Mouse (Mus musculus) ovary, postnatal 36 days (tissue): ENCODE measurements around the gene Ckb.
A peak's percentile ranks its signal among the peaks of the same experiment; 100 is the strongest.

Experiments used
- DNase-seq: peaks from one replicate; pipeline ENCODE4 v3.0.0; 2022; ENCODE audit warnings: low spot score, mixed read lengths

The Ckb gene

DNA sequence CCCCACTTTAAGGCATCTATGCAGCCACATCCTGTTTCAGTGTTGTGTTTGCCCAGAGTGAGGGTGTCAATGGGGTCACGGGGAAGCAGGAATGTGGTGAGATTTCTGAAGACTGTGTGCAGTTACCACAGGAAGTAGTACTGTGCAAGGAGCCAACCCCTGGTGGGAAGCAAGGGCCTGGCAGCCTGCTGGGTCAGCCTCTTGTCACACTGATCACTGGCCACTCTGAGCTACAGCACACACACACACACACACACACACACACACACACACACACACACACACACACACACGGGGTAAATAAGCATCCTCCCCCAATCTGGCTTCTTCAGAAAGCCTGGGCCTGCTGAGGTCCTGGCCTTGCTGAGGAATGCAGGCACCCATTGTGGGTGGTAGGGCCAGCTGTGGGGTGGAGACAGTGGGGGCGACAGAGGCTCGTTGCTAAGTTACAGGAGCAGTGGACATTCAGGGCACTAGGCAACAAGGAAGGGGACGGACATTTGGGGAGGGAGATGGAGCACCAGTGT, 19.3 kb upstream of the Ckb start:
- DNase-seq: no peak

DNA sequence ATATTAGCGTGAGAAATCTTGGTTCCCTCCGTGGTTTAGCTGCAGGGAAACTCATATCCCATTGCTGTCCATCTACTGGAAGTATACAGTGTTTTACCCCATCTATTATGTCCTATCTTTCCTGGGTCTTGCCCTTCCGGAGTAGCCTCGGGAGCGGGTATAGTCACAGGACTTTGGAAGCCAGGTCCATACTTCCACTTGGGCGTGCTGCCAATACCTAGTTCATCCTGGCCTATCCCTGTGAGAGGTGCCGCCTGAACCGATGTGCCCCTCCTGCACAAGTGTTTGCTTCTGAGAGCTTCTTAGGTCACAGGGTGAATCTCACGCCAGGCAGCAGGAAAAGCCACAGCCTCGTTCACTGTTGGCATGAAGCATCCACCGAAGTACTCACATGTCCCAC, 17.3 kb upstream of the Ckb start:
- DNase-seq: no peak

DNA sequence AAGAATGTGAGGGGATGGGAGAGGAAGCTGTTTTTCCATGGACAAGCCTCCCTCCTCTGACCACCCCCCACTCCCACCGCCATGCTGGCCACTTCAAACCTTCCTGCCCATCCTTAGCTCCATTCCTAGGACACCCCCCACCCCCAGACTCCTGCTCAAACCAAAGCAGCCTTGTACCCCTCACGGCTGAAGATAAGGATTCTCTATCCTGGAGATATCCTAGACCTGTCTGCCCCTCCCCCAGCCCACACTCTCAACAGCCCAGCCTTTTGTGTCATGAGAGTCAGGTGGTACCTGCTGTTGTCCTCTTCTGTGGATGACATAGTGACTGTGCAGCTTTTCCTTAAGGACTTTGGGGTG, 15.9 kb upstream of the Ckb start:
- DNase-seq: no peak

DNA sequence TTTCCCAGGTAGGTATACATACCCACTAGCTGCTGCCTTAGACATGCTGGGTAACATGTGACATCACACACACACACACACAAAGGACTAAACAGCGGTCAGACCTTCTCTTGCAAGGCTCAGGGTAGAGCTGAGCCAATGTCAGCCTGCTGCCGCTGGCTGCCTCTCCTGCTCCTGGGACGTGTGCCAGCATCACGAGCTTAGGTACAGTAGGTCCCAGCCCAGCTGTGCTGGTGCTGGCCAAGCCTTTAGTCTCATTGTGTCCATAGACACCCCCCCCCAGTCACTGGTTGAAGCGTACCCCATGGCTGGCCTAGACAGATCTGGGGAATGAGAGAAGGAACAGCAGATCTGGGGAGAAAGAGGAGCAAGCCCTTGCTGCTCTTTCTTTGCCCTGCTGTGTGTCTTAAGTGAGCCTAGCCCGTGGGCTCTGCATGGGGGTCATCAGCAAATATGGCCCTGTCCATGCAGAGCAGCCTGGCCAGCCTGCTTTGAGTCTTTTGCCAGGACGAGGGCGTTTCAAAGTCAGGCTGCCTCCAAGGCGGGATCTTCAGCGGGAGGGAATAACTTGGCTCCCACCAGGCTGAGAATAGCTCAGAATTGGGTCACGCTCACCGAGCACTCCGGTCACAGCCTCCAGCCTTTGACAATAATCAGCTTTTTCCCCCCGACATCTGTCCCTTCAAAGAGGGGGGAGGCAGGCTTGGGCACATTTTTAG, 15.4 kb upstream of the Ckb start:
- peak; percentile 73 for DNase-seq

DNA sequence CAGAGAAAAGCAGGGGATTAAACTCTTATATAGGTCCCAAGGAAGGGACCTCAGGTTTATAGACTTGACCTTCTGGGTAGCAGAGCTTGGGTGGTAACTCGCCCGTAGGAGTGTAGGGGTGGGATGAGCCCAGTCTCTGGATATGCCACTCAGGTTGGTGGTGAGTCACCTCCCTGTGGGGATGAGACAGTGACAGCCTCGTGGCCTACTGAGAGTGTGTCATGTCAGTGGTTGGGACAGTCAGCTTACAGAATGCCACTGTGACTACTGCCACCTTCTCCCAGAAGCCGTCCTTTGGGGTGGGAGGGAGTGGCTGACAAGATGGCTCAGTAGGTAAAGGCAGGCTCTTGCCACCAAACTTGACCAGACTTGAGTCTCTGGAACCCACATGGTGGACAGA, 14.3 kb upstream of the Ckb start:
- DNase-seq: no peak

DNA sequence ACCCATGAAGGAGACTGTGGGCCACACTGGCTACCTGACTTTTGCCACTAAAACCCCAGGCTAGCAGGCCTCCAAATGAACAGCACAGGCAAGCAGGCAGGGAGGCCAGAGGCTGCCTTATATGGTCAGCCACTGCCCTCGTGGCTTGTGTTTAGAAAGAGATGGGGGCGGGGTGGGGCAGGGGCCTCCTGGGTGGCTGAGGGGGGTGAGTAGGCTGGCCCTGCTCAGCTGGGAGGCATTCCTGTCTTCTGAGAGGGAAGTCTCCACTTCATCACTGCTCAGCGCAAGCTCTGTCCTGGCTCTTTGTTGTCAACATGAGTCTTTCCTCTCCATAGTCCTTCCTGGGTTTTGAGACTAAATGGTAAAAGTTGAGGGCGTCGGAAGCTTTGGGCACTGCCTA, 10.7 kb upstream of the Ckb start:
- no peak for DNase-seq

DNA sequence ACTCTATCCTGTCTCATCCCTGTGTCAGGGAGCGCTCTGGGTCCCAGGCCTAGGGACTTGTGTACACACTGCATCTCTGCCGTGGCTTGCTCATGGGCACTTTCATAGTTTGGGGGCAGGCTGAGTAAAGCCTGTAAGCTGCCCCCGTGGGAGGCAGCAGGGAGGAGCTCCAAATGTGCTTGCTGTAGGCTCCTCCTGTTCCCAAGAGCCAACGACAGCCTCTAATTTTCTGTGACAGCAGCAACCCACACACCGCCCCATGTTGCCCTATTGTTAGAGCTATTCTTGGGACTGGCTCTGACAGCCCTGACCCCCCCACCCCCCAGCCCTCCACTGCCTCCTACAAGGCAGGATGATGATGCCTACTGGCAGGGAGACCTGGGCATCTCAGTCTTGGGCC, 9.9 kb upstream of the Ckb start:
- no peak for DNase-seq

DNA sequence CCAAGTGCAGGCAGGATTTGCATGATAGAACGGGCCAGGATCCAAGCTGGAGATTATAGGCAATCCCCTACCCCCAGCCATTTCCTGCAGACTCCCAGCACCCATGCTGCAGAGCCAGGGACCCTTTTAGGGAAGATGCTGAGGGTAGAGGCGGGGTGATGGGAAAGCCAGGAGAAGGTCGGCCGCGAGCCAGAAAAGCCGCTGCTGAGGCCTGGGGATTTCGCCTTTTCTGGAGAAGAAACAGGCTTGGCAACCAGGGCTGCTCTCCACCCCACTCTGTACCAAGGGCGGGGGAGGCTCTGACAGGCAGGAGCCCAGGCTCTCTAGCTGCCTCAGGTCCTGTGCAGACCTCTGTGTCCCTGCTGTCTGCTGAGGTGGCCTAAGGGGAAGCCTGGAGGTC, 9.2 kb upstream of the Ckb start:
- no peak for DNase-seq

DNA sequence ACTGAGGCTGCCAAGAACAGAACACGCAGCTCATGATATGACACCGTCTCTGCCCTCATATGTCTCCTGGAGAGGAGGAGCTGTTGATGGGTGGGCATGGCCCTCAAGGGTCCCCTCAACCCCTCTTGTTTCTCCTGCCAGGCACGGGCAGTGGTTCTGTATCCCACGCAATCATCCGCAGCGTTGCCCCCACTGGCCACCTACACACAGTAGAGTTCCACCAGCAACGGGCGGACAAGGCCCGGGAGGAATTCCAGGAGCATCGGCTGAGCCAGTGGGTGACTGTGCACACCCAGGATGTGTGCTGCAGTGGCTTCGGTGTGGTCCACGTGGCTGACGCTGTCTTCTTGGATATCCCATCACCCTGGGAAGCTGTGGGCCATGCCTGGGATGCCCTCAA, 8.5 kb upstream of the Ckb start:
- no peak for DNase-seq

DNA sequence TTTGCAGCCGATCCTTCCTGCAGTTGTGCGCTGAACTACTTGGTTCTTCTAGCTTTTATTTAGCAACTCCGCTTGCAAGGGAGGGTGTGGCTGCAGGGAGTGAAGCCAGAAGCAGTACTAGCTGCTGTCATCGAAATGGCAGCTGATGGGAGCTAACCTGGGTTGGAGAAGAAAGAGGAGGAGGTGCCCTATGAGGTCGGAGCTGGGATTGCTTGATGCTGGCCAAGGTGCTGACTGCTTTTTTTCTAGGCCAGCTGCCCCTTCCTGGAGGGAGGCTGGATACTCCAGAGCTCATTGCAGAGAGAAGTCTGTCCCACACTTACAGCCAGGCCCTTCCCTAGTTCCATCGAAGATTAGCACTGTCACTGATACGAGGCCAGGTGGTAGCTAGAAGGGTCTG, 6.9 kb upstream of the Ckb start:
- no peak for DNase-seq

DNA sequence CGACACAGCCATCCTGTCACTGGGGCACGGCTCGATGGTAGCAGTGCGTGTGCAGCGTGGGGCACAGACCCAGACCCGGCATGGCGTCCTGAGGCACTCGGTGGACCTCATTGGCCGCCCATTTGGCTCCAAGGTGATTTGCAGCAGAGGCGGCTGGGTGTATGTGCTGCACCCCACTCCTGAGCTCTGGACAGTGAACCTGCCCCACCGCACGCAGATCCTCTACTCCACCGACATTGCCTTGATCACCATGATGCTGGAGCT, 6.5 kb upstream of the Ckb start:
- no peak for DNase-seq

DNA sequence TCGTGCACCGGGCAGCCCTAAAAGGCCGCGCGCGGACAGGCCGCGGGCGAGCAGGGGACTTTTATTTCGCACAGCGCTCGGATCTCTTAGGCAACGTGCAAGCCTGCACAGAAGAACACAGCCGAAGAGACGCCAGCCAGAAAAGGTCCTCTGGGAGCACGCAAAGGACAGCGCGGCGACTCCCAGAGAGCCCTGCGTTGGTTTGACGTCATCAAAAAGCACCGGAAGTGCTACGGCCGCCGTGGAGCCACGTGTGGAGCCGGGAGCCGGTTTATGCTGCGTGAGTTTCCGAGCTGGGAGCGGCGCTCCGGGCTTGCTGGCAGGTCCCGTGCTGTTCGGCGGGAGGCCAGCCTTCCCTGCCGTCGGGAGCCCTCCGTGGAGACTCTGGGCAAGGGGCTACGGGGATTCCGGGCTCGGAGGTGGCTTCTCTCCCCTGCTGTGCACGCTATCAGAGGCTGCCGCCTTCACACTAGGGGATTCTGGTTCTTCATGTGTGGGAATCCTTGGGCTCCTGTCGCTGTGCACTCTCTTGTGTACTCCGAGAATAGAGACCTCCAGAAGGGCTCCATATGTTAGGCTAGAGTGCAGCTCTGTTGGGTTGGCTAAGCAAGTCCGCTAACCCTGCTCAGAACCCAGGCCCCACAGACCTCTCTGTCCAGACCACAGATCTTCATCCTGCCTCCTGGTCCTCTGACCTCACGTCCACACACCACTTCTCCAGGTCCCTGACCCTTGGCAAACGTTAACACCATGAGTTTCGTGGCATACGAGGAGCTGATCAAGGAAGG, 5.9 kb upstream of the Ckb start, which contains the start of gene Trmt61a:
Gene Trmt61a, plus strand, starts transcription at position 224 of the 788 bp plus-strand sequence.
- peak; percentile 85 for DNase-seq

DNA sequence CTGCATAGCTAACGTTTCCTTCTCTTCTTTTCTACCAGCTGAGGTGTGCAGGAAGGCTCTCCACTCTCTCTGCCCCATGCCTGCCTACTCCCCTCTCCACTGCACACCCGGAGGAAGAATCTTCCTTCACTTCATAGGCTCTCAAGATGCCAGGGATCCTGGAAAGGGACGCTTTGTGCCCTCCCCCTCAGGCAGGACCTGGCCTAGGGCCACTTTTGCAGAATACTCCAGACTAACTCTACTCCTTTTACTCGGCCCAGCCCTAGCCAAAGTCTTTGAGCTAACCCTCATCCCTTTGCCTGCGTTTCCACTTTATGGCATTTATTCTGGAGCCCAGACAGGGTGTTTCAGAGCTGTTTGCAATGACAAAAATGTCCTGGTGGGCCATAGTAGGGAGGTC, 5.3 kb upstream of the Ckb start:
- no peak for DNase-seq

DNA sequence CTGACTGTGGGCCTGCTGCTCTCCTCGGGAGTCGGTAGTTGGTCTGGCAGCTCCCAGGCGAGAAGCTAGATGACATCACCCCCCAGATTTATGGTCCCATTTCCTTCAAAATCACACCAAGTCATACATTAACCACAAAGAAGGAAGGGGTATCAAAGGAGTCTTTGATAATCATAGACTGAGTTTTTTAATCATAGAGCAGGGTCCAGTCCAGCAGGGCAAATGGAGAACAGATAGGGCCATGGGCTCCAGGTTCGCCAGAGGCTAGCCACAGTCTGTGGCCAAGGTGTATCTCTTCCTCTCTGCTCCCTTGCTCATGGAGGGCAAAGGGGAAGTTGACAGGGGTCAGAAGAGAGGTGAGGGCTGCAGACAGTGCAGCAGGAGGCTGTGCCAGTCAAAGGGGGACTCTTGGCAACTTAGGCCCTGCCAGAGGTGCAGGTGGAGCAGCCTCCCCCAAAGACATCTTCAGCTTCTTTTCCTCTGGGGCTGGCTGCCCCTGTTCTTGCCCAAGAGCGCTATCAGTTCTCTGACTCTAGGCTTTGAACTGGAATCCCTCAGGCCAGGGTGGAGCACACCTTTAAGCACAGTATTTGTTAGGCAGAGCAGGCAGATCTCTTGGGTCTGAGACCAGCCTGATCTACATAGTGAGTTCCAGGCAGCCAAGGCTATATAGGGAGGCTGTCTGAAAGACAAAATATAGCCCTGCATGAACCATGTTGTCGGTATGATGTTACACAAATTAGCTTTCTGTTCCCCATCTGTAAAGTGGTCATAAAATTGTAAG, 3.9 kb upstream of the Ckb start:
- no peak for DNase-seq

DNA sequence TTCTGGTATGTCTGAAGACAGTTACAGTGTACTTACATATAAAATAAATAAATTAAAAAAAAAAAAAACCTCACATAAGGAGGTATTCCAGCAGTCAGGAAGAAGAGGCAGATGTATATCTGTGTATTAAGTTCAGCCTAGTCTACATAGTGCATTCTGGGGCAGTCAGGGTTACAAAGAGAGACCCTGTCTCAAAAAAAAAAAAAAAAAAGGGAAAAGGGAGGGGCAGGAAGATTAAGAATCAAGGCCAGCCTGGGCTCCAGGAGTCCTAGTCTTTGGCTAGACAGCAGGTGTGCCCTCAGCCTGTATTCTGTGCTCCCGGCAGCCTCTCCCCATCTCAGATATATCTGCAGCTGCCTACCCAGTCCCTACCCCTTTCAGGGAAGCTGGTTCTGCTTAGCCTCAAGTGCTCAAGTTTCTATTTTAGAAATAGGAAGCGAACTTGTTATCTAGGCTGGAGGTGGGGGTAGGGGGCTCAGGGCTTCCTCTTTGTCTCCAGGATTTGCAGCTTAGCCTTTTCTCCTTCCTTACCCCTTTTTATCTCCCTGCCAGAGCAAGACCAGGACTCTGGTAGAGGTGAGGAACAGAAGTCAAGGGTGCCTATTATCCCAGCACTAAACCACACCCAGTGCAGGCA, 2.8 kb upstream of the Ckb start:
- no peak for DNase-seq

DNA sequence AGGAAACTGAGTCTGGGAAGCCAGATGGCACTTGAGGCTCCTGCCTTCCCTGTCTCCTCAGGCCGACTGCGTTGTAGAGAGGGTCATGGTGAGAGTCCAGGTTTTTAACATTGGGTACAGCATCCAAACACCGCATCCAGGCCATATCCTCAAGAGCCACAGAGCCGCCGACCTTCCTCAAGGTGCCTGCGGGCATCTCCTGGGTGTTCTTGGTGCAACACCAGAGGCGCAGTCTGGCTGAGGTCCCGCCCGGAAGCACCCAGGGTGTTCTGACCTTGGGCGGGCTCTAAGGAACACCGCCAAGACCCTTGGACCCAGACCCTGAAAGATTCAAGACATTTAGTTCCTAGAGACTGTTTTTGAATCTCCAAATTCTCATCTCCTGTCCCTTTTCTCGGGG, 443 bp upstream of the Ckb start:
- DNase-seq: no peak

DNA sequence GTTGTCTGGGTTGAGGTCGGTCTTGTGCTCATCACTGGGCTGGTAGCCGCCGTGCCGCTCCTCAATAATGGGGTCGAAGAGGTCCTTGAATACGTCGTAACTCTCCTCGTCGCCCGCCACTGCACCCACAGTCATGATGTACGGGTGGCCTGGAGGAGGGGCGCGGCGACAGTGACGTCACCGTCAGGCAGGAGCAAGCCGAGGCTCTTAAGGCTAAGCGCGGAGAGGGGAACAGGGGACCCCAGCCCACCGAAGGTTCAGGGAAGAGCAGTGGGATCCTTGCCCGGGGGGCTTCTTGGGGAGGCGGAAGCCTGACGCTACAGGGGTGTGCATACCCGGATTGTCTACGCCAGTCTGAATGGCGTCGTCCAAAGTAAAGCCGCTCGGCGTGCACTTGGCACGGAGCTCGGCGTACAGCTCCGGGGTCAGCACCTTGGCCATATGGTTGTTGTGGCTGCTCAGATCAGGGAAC, 671 bp downstream of the Ckb start:
- DNase-seq: peak; percentile 50

DNA sequence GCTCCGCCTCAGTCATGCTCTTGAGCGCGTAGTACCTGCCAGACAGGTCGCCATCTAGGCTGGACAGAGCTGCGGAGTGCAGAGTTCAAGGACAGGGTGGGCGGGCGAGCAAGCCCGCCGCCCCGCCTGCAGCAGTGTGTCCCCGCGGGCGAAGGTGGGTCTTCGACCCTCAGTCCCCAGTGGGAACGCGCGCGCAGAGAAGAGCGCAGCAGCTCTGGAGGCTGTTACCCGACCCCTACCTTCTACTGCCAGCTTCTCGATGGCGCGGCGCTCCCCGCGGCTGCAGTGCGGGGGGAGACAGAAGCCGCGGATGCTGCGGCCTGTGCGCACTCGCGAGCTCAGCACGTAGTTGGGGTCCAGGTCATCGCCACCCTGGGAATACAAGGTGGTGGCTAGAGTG, 1.2 kb downstream of the Ckb start:
- DNase-seq: no peak

DNA sequence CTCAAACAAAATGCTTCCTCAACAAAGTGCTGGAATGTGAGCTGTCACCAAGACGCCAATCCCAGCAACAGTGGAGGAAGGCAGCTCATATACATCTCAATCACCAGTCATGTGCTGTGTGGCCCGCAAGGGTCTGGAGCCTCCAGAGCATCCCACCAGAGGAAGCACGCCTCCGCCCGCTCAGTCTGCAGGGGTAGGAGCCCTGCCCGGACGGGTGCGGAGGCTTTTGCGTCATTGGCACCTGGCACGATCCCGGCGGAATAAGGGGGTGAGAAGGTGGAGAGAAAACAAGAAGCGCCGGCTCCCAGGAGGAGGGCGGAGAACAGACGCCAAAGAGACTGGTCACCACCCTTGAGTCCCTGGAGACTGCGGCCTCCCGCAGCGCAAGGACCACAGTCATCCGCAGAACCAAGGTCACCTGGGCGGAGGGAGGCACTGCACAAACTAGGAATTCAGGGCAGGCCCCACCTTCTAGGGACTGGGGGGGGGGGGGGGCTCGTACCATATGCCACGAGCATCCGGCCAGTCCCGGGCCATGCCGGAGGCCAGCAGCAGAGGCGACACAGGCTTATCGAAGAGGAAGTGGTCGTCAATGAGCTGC, 1.7 kb downstream of the Ckb start:
- DNase-seq: peak; percentile 49

DNA sequence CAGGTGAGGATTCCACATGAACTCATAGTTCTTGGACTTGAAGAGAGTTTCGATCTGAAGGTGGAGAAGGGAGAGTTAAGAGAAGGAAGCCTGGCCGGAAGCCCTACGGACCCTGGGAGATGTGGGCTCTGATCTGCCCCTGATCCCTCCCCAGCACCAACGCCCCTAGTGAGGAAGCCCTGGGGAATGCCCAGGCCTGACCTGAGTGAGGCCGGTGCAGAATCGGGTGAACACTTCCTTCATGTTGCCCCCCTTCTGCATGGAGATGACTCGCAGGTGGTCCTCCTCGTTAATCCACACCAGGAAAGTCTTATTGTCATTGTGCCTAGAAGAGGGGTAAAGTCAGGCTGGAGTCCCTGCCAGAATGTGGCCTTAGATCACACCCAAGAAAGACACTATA, 2.2 kb downstream of the Ckb start:
- DNase-seq: no peak

DNA sequence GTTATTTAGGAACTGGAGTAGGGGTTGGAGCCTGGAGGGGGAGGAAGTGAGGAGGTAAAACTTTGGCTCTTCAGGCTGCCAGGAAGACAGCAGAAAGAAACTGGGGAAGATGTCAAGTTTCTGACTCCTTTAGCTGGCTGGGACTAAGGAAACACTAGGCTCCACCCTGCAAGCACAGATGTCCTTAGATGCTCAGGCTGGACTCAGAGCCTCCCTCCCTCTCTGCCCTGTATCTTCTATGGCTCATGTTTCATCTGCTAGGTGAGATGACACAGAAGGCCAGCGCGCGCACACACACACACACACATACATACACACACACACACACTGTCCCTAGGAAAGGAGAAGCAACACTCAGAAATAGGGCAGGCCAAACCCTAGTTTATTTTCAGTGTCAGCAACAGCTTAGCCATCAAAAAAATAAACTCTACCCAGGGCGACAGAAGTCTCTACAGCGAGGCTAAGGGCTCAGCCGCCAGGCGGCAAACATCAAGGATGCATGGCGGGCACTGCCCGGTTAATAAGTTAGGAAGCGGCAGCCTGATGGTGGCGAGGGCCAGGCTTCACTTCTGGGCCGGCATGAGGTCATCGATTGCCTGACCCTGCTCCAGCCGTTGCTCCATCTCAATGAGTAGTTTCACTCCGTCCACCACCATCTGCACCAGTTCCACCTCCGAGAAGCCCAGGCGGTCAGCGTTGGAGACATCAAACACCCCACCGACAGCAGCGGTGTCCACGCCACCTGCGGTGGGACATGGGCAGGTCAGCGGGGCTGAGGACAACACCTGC, 2.9 kb downstream of the Ckb start:
- no peak for DNase-seq
